20 mouse cellular contexts compared by ENCODE assay signal in genomic region chr2:160394735-160395134, GRCm38 (mm10). TPM values are rescaled to one million over a fixed set of nuclear protein-coding genes. Genes with fewer than 3 reads are reported as not detected.
A peak's percentile ranks its signal among the peaks of the same experiment; 100 is the strongest.
DNase-seq lines count a peak whose midpoint lies in the region; ATAC-seq lines count a peak whose summit lies in the region.
"Had no signal": no experiment of that assay in that cellular context is flagged by ENCODE, and none has a peak within 500 bp of the region (broad histone marks: within the 10 kb centered on the region; RNA-seq: fewer than 3 reads in every experiment).

No protein-coding gene starts in this region.

- no peaks in the 10 kb centered on the region for H3K9me3 ChIP-seq in hindbrain, embryonic 13.5 days
- no peaks in the 10 kb centered on the region for H3K9me3 ChIP-seq in hindbrain, embryonic 14.5 days (ENCODE audit: control insufficient read depth, low read length)
- H3K9me3 ChIP-seq in midbrain, embryonic 15.5 days: no peaks in the 10 kb centered on the region
- no peaks in the 10 kb centered on the region for H3K9me3 ChIP-seq in midbrain, embryonic 16.5 days (replicated peaks; ENCODE audit: control insufficient read depth, low read length, poor library complexity, severe bottlenecking)
- H3K9me3 ChIP-seq: embryonic facial prominence, embryonic 12.5 days; forebrain, embryonic 15.5 days; heart, embryonic 13.5 days; hindbrain, embryonic 15.5 days had no signal

- no peak for ATAC-seq in hindbrain, embryonic 13.5 days (ENCODE audit: low FRiP score)
- ATAC-seq in hindbrain, embryonic 14.5 days (ENCODE audit: low FRiP score): no peak
- peak; percentile 27; the same call in 1 of the 2 replicates for ATAC-seq in midbrain, embryonic 15.5 days (replicated peaks)
- ATAC-seq in midbrain, embryonic 16.5 days: no peak
- ATAC-seq: CD4-positive, CD25-positive, alpha-beta regulatory T cell, adult 4 months; forebrain, embryonic 15.5 days had no signal

- peaks cover 49% of the 10 kb centered on the region for H3K27me3 ChIP-seq in hindbrain, embryonic 13.5 days
- H3K27me3 ChIP-seq in hindbrain, embryonic 14.5 days (ENCODE audit: control insufficient read depth, insufficient read depth, low read length): 0 out of 2 replicates have a peak, but pooled peaks cover 15% of the 10 kb centered on the region
- H3K27me3 ChIP-seq in midbrain, embryonic 15.5 days (replicated peaks): no peaks in the 10 kb centered on the region
- H3K27me3 ChIP-seq in midbrain, embryonic 16.5 days (ENCODE audit: control insufficient read depth, insufficient read depth, low read depth, low read length): no peaks in the 10 kb centered on the region; the same call in 1 of the 2 replicates
- H3K27me3 ChIP-seq: embryonic facial prominence, embryonic 12.5 days had no signal

- peaks cover 42% of the 10 kb centered on the region for H3K4me1 ChIP-seq in hindbrain, embryonic 13.5 days (replicated peaks)
- H3K4me1 ChIP-seq in hindbrain, embryonic 14.5 days (replicated peaks; ENCODE audit: control insufficient read depth, insufficient read depth, low read length): peaks cover 10% of the 10 kb centered on the region
- H3K4me1 ChIP-seq in midbrain, embryonic 15.5 days: peaks cover 9% of the 10 kb centered on the region; the same call in 1 of the 2 replicates
- peaks cover 7% of the 10 kb centered on the region; the same call in 1 of the 2 replicates for H3K4me1 ChIP-seq in midbrain, embryonic 16.5 days (ENCODE audit: control insufficient read depth, insufficient read depth, low read length)
- H3K4me1 ChIP-seq: embryonic facial prominence, embryonic 12.5 days; forebrain, embryonic 15.5 days; heart, embryonic 13.5 days had no signal

- no peak overlapping the region for H3K4me3 ChIP-seq in hindbrain, embryonic 13.5 days
- H3K4me3 ChIP-seq in hindbrain, embryonic 14.5 days (replicated peaks; ENCODE audit: low read length): no peak overlapping the region
- H3K4me3 ChIP-seq in midbrain, embryonic 15.5 days: no peak overlapping the region
- no peak overlapping the region for H3K4me3 ChIP-seq in midbrain, embryonic 16.5 days (ENCODE audit: low read depth, low read length)
- H3K4me3 ChIP-seq: embryonic facial prominence, embryonic 12.5 days; forebrain, embryonic 15.5 days; heart, embryonic 13.5 days; hindbrain, embryonic 15.5 days had no signal

- peak; percentile 15 for DNase-seq in adrenal gland, adult 2 months
- DNase-seq in adrenal gland, adult 18-20 months (ENCODE audit: low spot score in 2 of 2): no peak
- DNase-seq in hindbrain, embryonic 14.5 days (ENCODE audit: low spot score): no peak
- no peak for DNase-seq in right cerebral cortex, postnatal 36 days (ENCODE audit: low spot score in 2 of 2)
- DNase-seq: B cell, adult 2 months; cerebellum, adult 11-12 months; cerebellum, adult 9-10 months; cerebellum, postnatal 25 days; gastrocnemius, postnatal 36 days; heart, adult 11 months; heart, postnatal 36 days had no signal

- H3K36me3 ChIP-seq in hindbrain, embryonic 13.5 days: no peaks in the 10 kb centered on the region
- no peaks in the 10 kb centered on the region for H3K36me3 ChIP-seq in hindbrain, embryonic 14.5 days (replicated peaks; ENCODE audit: control insufficient read depth, insufficient read depth)
- no peaks in the 10 kb centered on the region for H3K36me3 ChIP-seq in midbrain, embryonic 15.5 days (replicated peaks)
- no peaks in the 10 kb centered on the region for H3K36me3 ChIP-seq in midbrain, embryonic 16.5 days (ENCODE audit: control insufficient read depth, insufficient read depth, low read length)
- H3K36me3 ChIP-seq: embryonic facial prominence, embryonic 12.5 days; forebrain, embryonic 15.5 days; G1E; heart, embryonic 13.5 days; hindbrain, embryonic 15.5 days had no signal

- 60% methylated on average over 7 of the region's 7 CpGs for WGBS in hindbrain, embryonic 13.5 days
- 58% methylated on average over 7 of the region's 7 CpGs for WGBS in hindbrain, embryonic 14.5 days
- 55% methylated on average over 7 of the region's 7 CpGs for WGBS in midbrain, embryonic 15.5 days
- WGBS in midbrain, embryonic 16.5 days: 57% methylated on average over 7 of the region's 7 CpGs

- H3K9ac ChIP-seq in hindbrain, embryonic 13.5 days: no peak overlapping the region
- no peak overlapping the region for H3K9ac ChIP-seq in hindbrain, embryonic 14.5 days
- H3K9ac ChIP-seq in midbrain, embryonic 15.5 days: no peak overlapping the region
- no peak overlapping the region for H3K9ac ChIP-seq in midbrain, embryonic 16.5 days (ENCODE audit: low read depth, low read length)
- H3K9ac ChIP-seq: embryonic facial prominence, embryonic 12.5 days; forebrain, embryonic 15.5 days; heart, embryonic 13.5 days; hindbrain, embryonic 15.5 days had no signal

- no peak overlapping the region for H3K4me2 ChIP-seq in hindbrain, embryonic 13.5 days
- H3K4me2 ChIP-seq in hindbrain, embryonic 14.5 days (replicated peaks): no peak overlapping the region
- no peak overlapping the region for H3K4me2 ChIP-seq in midbrain, embryonic 15.5 days
- H3K4me2 ChIP-seq in midbrain, embryonic 16.5 days (ENCODE audit: low read length): no peak overlapping the region
- H3K4me2 ChIP-seq: embryonic facial prominence, embryonic 12.5 days; forebrain, embryonic 15.5 days; heart, embryonic 13.5 days; hindbrain, embryonic 15.5 days had no signal

- peak overlapping the region; percentile 40; the same call in 1 of the 2 replicates for H3K27ac ChIP-seq in hindbrain, embryonic 13.5 days
- no peak overlapping the region for H3K27ac ChIP-seq in hindbrain, embryonic 14.5 days
- H3K27ac ChIP-seq in midbrain, embryonic 15.5 days: no peak overlapping the region
- no peak overlapping the region; the same call in 1 of the 2 replicates for H3K27ac ChIP-seq in midbrain, embryonic 16.5 days (ENCODE audit: low read length)
- H3K27ac ChIP-seq: embryonic facial prominence, embryonic 12.5 days; forebrain, embryonic 15.5 days; heart, embryonic 13.5 days; hindbrain, embryonic 15.5 days had no signal

RNA-seq across cellular contexts. Expression of gene Mafb, which starts 27.9 kb away (rescaled TPM):
- total RNA-seq in adrenal gland, adult 2 months (2021): 10 to 100 TPM; 18.0 to 18.1 TPM
- polyA plus RNA-seq in adrenal gland, adult 2 months (2012; rRNA removed): 11.4 and 13.1 TPM in 2 replicates
- 10 to 100 TPM; 17.9 to 19.8 TPM for total RNA-seq in adrenal gland, adult 18-20 months (2021)
- 22.5 and 23.2 TPM in 2 replicates for polyA plus RNA-seq in hindbrain, embryonic 13.5 days (2015; fragmentation: Nextera tagmentation; extraction: Ambion mirVana)
- polyA plus RNA-seq in hindbrain, embryonic 14.5 days (2014; fragmentation: Nextera tagmentation; extraction: Ambion mirVana): 25.1 and 29.0 TPM in 2 replicates
- 6.5 TPM in 2 replicates for polyA plus RNA-seq in midbrain, embryonic 15.5 days (2015; fragmentation: Nextera tagmentation; extraction: Ambion mirVana)
- polyA plus RNA-seq in midbrain, embryonic 16.5 days (2015; fragmentation: Nextera tagmentation; extraction: Ambion mirVana): 5.6 and 5.8 TPM in 2 replicates
- polyA plus RNA-seq: G1E had no signal
